Mouse (Mus musculus): ENCODE measurements around the gene Daam2.

DNA sequence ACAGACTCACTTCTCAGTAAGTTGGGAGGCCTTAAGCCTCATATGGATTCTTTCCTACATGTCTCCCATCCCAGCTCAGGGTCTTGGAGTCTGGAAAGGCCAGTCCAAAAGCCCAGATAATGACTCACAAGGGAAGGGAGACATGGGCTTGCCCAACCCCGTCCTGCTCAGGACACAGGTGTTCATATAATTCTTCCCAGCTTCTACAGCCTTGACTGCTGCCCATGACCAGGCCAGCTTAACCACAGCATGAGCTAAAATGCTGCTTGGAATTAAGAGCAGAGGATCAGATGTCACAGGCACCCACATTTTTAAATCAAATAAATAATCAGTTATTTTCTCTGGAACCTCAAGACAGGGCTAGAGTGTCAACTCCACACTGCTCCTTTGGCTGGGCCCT, 89.0 kb downstream of the Daam2 start:
- TF ChIP-seq CTCF (conservative IDR thresholded peaks at IDR 0.05; ENCODE audit: low read length) = no peak
- TF ChIP-seq NANOG (IDR thresholded peaks at IDR 0.05; ENCODE audit: borderline replicate concordance, low read length) = no peak

Data from E14TG2a.4 (cell line).